Mouse (Mus musculus): ENCODE results near the gene Fbxo24.

Fbxo24 gene

DNA sequence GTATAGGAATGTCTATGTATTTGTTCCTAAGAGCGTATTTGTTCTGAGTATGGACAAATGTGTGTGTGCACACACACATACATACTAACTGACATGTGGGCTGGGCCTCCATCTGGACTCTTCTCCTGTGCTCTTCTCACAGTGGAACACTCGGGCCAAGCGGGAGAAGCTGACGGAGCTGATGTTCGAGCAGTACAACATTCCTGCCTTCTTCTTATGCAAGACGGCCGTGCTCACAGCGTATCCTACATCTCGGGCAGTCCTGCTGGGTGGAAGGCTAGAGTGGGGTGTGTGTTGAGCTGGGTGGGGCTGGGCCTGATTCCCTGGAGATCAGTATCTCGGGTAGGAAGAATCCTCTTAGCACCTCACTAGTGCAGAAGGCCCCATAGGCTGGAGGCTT lies 65.8 kb downstream of the Fbxo24 start:
- no peak for DNase-seq (ENCODE audit: low spot score in 2 of 2)
